Mouse (Mus musculus) embryonic facial prominence, embryonic 15.5 days (tissue): ENCODE results near the gene Cdca7l. TPM values are rescaled to one million over a fixed set of nuclear protein-coding genes. Genes with fewer than 3 reads are reported as not detected.

ENCODE experiments used
- ATAC-seq: fragments of 200-750 bp; cut with Nextera tagmentation; 2 replicates; pipeline ENCODE4 v1.8.0; 2017; ENCODE audit warnings: low read depth, moderate TSS enrichment; ENCODE audit not compliant: insufficient number of reproducible peaks, low FRiP score, low TSS enrichment
- H3K27ac ChIP-seq: fragments of 300-500 bp; sonication (generic); replicated peaks from 2 replicates; pipeline ENCODE4 v1.5.1; 2015; ENCODE audit warnings: mild to moderate bottlenecking, inconsistent platforms
- H3K27me3 ChIP-seq: fragments of 300-500 bp; sonication (generic); 2 replicates; pipeline ENCODE4 v1.6.1; 2015; ENCODE audit warnings: inconsistent platforms
- H3K36me3 ChIP-seq: fragments of 300-500 bp; sonication (generic); 2 replicates; pipeline ENCODE4 v1.6.1; 2015; ENCODE audit warnings: mild to moderate bottlenecking, inconsistent platforms
- H3K4me1 ChIP-seq: fragments of 300-500 bp; sonication (generic); 2 replicates; pipeline ENCODE4 v1.6.1; 2015; ENCODE audit warnings: inconsistent platforms
- H3K4me2 ChIP-seq: fragments of 300-500 bp; sonication (generic); replicated peaks from 2 replicates; pipeline ENCODE4 v1.6.1; 2015; ENCODE audit warnings: mild to moderate bottlenecking, inconsistent platforms
- H3K4me3 ChIP-seq: fragments of 300-500 bp; sonication (generic); replicated peaks from 2 replicates; pipeline ENCODE4 v1.5.1; 2015; ENCODE audit warnings: mild to moderate bottlenecking, inconsistent platforms
- H3K9ac ChIP-seq: fragments of 300-500 bp; sonication (generic); 2 replicates; pipeline ENCODE4 v1.6.1; 2015; ENCODE audit warnings: inconsistent platforms
- H3K9me3 ChIP-seq: fragments of 300-500 bp; sonication (generic); replicated peaks from 2 replicates; pipeline ENCODE4 v1.6.1; 2016; ENCODE audit warnings: inconsistent platforms
- WGBS: fragments of 180-500 bp; shearing (Covaris S2); methylation state at CpG from one replicate; pipeline ENCODE4 v1.1.7; 2015; 5-methylcytosine and 5-hydroxymethylcytosine counted together
- polyA plus RNA-seq: library from polyadenylated mRNA; unstranded; fragments of >200 nt; fragmentation: Nextera tagmentation; extraction: Ambion mirVana; gene quantifications from 2 replicates; pipeline ENCODE4 v1.2.1, GENCODE M21; 2015

The Cdca7l gene
- polyA plus RNA-seq, 1 experiment from 2014 or later, result 32.5 TPM

DNA sequence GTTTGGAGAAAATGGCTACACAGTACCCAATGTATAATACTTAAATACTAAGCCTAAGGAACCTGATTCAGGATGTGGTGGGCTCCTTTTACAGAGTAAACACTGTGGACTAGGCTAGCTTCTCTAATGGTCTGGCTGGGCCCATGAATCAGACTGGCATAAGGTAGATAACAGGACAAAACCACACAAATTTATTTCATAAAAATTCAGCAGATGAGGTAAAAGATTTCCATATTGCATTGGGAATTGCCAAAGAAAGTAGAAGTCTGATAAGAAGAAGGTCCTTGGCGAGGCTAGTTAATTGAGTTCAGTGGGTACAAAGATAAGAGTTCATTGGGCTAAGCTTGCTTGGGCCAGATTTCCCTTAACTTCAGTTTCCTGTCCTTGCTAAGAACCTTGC, 36.6 kb downstream of the Cdca7l start:
- WGBS, result 79% methylated on average over 1 of the region's 1 CpGs
- no peak overlapping the region for H3K4me2 ChIP-seq
- ATAC-seq, result no peak
- no peak overlapping the region for H3K27ac ChIP-seq
- no peaks in the 10 kb centered on the region for H3K27me3 ChIP-seq
- H3K4me1 ChIP-seq, result peaks cover 12% of the 10 kb centered on the region; the same call in 1 of the 2 replicates
- H3K9ac ChIP-seq, result no peak overlapping the region
- H3K4me3 ChIP-seq, result no peak overlapping the region
- H3K9me3 ChIP-seq, result no peaks in the 10 kb centered on the region
- H3K36me3 ChIP-seq, result no peaks in the 10 kb centered on the region

- WGBS, result 73% methylated on average over 1 of the region's 1 CpGs
- ATAC-seq, result no peak
- Histone ChIP-seq H3K4me1 (peaks cover 12% of the 10 kb centered on the region; the same call in 1 of the 2 replicates), H3K9me3 (no peaks in the 10 kb centered on the region), H3K4me2 (no peak overlapping the region), H3K36me3 (no peaks in the 10 kb centered on the region), H3K27me3 (no peaks in the 10 kb centered on the region), H3K4me3 (no peak overlapping the region), H3K27ac (no peak overlapping the region), H3K9ac (no peak overlapping the region)
Measured at GRCm38 (mm10) chr12:117842676-117843075, 38.6 kb downstream of the Cdca7l start.

DNA sequence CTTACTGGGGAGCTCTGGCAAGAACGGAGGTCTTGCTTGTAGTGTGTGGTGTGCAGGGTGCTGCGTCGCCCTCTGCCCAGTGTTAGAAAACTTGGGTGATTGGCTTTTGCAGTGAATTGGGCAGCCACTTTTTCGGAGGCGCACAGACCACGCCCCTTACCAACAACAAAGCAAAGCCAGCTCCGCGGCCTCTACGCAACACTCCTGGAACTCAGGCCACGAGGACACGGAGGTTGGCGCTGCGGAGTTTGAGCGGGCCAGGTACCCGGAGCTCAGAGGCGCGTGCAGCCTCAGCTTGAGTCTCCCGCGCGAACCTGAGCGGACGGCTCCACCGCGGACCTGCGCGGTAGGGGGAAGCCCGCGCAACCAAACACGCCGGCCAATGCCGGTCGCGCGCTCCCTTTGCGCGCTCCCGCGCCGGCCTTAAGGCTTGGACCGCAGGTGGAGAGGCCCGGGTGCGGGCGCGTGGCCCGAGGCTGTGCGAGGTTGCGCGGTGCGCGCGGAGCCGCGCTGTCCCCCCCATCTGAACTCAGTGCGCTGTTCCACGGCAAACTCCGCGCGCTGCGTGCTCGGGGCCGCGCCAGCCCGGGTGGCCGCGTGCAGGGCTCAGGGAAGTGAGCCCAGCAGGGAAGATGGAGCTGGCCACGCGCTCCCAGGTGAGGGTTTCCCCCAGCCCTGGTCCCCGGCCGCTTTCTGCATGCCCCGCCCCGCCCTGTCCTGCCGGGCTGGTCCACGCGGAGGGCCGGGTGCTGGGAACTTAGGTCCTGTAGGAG, 39.4 kb downstream of the Cdca7l start:
- H3K4me2 ChIP-seq, result peak overlapping the region; percentile 93
- H3K4me3 ChIP-seq, result peak overlapping the region; percentile 89
- H3K9ac ChIP-seq, result peak overlapping the region; percentile 89
- no peaks in the 10 kb centered on the region for H3K27me3 ChIP-seq
- no peaks in the 10 kb centered on the region for H3K36me3 ChIP-seq
- H3K27ac ChIP-seq, result peak overlapping the region; percentile 75; the same call in 1 of the 2 replicates
- WGBS, result under 1% methylated on average over 75 of the region's 75 CpGs
- ATAC-seq, result peak; percentile 93
- peaks cover 12% of the 10 kb centered on the region; the same call in 1 of the 2 replicates for H3K4me1 ChIP-seq
- no peaks in the 10 kb centered on the region for H3K9me3 ChIP-seq

GRCm38 (mm10) chr12:117844075-117844408, 40.0 kb downstream of the Cdca7l start:
- peak overlapping the region; percentile 93 for H3K4me2 ChIP-seq
- 0 out of 2 replicates have a peak overlapping the region, but pooled peaks have one; percentile 75 for H3K27ac ChIP-seq
- peaks cover 12% of the 10 kb centered on the region; the same call in 1 of the 2 replicates for H3K4me1 ChIP-seq
- under 1% methylated on average over 15 of the region's 15 CpGs for WGBS
- no peaks in the 10 kb centered on the region for H3K9me3 ChIP-seq
- H3K4me3 ChIP-seq, result peak overlapping the region; percentile 89
- no peaks in the 10 kb centered on the region for H3K27me3 ChIP-seq
- peak overlapping the region; percentile 89 for H3K9ac ChIP-seq
- no peak for ATAC-seq
- no peaks in the 10 kb centered on the region for H3K36me3 ChIP-seq

DNA sequence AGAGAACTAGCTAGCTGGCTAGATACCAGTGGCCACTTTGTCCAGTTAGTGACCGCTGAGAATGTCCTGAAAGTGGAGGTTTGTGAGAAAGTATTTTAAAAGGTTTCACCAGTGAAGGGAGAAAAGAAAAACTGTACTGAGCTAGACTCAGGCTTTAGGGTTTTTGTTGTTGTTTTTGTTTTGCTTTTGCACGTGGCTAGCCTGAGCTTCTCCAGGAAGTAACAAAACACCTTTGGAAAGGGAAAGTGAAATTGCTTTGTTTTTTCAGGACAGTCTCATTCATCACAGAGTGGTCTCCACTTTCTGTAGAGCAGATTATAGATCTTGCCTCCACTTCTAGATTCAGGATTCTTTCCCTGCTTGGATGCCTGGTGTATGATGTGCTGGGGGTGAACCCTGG, 40.8 kb downstream of the Cdca7l start:
- no peak for ATAC-seq
- Histone ChIP-seq H3K9me3 (no peaks in the 10 kb centered on the region), H3K4me1 (peaks cover 12% of the 10 kb centered on the region; the same call in 1 of the 2 replicates), H3K27me3 (no peaks in the 10 kb centered on the region), H3K4me2 (peak overlapping the region; percentile 93), H3K27ac (no peak overlapping the region), H3K4me3 (peak overlapping the region; percentile 89), H3K36me3 (no peaks in the 10 kb centered on the region), H3K9ac (no peak overlapping the region)
- WGBS, result 27% methylated on average over 2 of the region's 2 CpGs

DNA sequence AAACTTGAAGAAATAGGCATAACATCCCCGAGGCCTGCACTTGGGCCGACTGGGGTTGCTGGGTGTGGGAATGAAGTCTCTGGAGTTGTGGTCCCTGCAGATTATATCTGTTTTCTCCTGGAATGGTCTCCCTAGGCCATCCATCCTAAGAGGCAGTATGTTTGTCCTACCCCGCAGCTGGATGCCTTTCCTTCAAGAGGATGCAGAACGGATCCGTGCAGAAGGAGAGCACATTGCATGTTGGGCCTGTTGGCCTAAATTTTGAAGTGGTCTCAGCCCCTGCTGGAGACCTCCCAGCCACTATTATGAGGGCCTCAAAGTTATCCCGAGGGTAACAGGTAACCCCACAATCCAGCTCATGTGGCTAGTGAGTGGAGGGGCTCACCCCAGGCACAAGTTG, 44.5 kb downstream of the Cdca7l start:
- 92% methylated on average over 6 of the region's 6 CpGs for WGBS
- H3K4me3 ChIP-seq, result no peak overlapping the region
- no peak overlapping the region for H3K9ac ChIP-seq
- H3K9me3 ChIP-seq, result no peaks in the 10 kb centered on the region
- H3K4me2 ChIP-seq, result no peak overlapping the region
- H3K4me1 ChIP-seq, result peaks cover 8% of the 10 kb centered on the region; the same call in 1 of the 2 replicates
- H3K27ac ChIP-seq, result no peak overlapping the region
- ATAC-seq, result no peak
- H3K27me3 ChIP-seq, result no peaks in the 10 kb centered on the region
- H3K36me3 ChIP-seq, result no peaks in the 10 kb centered on the region

GRCm38 (mm10) chr12:117850472-117850871, 46.4 kb downstream of the Cdca7l start:
- no peak for ATAC-seq
- WGBS, result 71% methylated on average over 10 of the region's 10 CpGs
- Histone ChIP-seq H3K9me3 (no peaks in the 10 kb centered on the region), H3K27me3 (no peaks in the 10 kb centered on the region), H3K27ac (no peak overlapping the region), H3K36me3 (no peaks in the 10 kb centered on the region), H3K9ac (no peak overlapping the region), H3K4me3 (no peak overlapping the region), H3K4me2 (no peak overlapping the region), H3K4me1 (no peaks in the 10 kb centered on the region)

DNA sequence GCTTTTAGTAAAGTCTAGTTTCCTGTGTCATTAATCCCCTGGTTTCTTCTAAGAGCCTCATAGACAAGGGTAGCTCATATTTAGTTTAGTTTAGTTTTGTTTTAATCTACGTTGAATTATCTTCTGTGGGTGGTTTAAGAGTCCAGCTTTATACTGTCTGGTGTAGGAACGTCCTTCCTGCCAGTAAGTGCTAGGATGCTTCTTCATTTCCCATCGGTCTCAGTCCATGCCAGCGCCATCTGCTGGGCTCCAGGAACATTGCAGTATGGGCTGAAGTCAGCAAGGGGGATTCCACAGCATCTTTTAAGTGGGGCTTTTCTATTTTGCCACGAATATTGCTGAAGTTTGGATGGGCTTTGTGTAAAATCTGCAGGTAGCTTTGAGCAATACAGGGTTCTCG, 49.2 kb downstream of the Cdca7l start:
- H3K4me1 ChIP-seq, result no peaks in the 10 kb centered on the region
- H3K27ac ChIP-seq, result no peak overlapping the region
- no peak overlapping the region for H3K4me3 ChIP-seq
- H3K27me3 ChIP-seq, result no peaks in the 10 kb centered on the region
- H3K4me2 ChIP-seq, result no peak overlapping the region
- 28% methylated on average over 6 of the region's 6 CpGs for WGBS
- no peaks in the 10 kb centered on the region for H3K36me3 ChIP-seq
- no peaks in the 10 kb centered on the region for H3K9me3 ChIP-seq
- no peak overlapping the region for H3K9ac ChIP-seq
- no peak for ATAC-seq

GRCm38 (mm10) chr12:117857023-117857422, 52.9 kb downstream of the Cdca7l start:
- Histone ChIP-seq H3K27me3 (no peaks in the 10 kb centered on the region), H3K27ac (no peak overlapping the region), H3K9ac (no peak overlapping the region), H3K4me3 (no peak overlapping the region), H3K4me1 (no peaks in the 10 kb centered on the region), H3K9me3 (no peaks in the 10 kb centered on the region), H3K36me3 (no peaks in the 10 kb centered on the region), H3K4me2 (no peak overlapping the region)
- no peak for ATAC-seq
- WGBS, result 74% methylated on average over 9 of the region's 9 CpGs

DNA sequence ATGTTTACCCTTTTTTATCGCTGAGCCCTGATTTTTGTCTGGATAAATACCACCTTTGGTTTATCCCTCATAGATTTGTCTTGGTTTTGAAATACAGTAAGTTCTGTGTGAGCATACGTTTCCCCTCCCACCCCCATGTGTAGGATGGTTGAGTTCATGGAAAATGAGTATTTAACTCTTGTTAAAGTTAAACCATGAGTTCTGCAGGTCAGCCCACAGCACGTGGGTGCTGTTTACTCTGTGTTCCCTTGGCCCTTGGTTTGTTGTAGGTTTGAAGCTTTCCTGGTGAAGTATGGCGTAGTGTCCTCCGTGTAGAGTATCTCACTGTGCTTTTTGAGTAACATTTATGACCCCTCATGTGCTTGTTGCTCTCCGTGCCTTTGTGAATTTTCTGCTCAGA, 53.8 kb downstream of the Cdca7l start:
- H3K9ac ChIP-seq, result no peak overlapping the region
- ATAC-seq, result no peak
- H3K4me3 ChIP-seq, result no peak overlapping the region
- no peak overlapping the region for H3K4me2 ChIP-seq
- no peaks in the 10 kb centered on the region for H3K9me3 ChIP-seq
- H3K27me3 ChIP-seq, result no peaks in the 10 kb centered on the region
- no peaks in the 10 kb centered on the region for H3K4me1 ChIP-seq
- no peaks in the 10 kb centered on the region for H3K36me3 ChIP-seq
- no peak overlapping the region for H3K27ac ChIP-seq
- 85% methylated on average over 6 of the region's 6 CpGs for WGBS

DNA sequence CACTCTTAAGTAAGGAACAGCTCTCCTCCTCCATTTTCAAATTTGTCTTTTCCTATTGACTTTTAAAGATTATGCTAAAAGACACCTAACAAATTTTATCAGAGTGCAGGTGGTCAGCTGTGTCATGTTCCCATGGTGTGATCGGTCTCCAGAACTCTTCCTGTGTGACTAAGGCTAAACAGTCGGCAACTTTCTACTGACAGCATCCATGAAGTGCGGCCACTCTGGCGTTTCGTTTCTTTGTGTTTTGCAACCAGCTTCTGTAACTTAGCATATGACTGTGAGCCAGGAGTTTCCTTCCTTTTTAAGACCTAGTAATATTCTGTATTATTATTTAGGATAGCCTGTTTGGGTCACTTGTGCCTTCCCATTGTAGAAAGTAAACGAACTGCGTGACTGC, 56.8 kb downstream of the Cdca7l start:
- H3K36me3 ChIP-seq, result no peaks in the 10 kb centered on the region
- 75% methylated on average over 7 of the region's 7 CpGs for WGBS
- H3K9me3 ChIP-seq, result no peaks in the 10 kb centered on the region

GRCm38 (mm10) chr12:117861249-117861648, 57.2 kb downstream of the Cdca7l start:
- Histone ChIP-seq H3K9ac (no peak overlapping the region), H3K4me3 (no peak overlapping the region), H3K36me3 (no peaks in the 10 kb centered on the region), H3K4me1 (no peaks in the 10 kb centered on the region), H3K27ac (no peak overlapping the region), H3K27me3 (no peaks in the 10 kb centered on the region), H3K9me3 (no peaks in the 10 kb centered on the region), H3K4me2 (no peak overlapping the region)
- ATAC-seq, result no peak
- WGBS, result 63% methylated on average over 3 of the region's 3 CpGs

More for the DNA sequence above, 56.8 kb downstream of the Cdca7l start:
- Histone ChIP-seq H3K4me3 (no peak overlapping the region), H3K4me1 (no peaks in the 10 kb centered on the region), H3K27ac (no peak overlapping the region), H3K27me3 (no peaks in the 10 kb centered on the region), H3K4me2 (no peak overlapping the region), H3K9ac (no peak overlapping the region)
- ATAC-seq, result no peak
